Mouse (Mus musculus) embryonic fibroblast, embryonic 13.5 days (primary cell): Measurements from ENCODE around the gene Pacrg. TPM values are rescaled to one million over a fixed set of nuclear protein-coding genes. Genes with fewer than 3 reads are reported as not detected.

Experiments used
- H3K27ac ChIP-seq: 2 replicates; pipeline ENCODE4 v1.5.1; 2012; ENCODE audit warnings: low read length, control low read depth, inconsistent platforms; ENCODE audit not compliant: insufficient read depth
- H3K4me1 ChIP-seq: 2 replicates; pipeline ENCODE4 v1.6.1; 2011; ENCODE audit warnings: low read length; ENCODE audit not compliant: control insufficient read depth, insufficient read depth
- H3K4me3 ChIP-seq: 2 replicates; pipeline ENCODE4 v1.5.1; 2011; ENCODE audit warnings: mild to moderate bottlenecking, control low read depth, low read length; ENCODE audit not compliant: insufficient read depth
- CTCF ChIP-seq: IDR thresholded peaks from 2 replicates; pipeline ENCODE4 v1.5.1; 2011; ENCODE audit warnings: mild to moderate bottlenecking, control low read depth, low read length, moderate library complexity, borderline replicate concordance; ENCODE audit not compliant: insufficient read depth
- POLR2A ChIP-seq: IDR thresholded peaks from 2 replicates; pipeline ENCODE4 v1.6.1; 2011; ENCODE audit warnings: low read depth, mild to moderate bottlenecking, control low read depth, low read length, moderate library complexity
- polyA plus RNA-seq: library from polyadenylated mRNA; stranded (reverse); fragments of >200 nt; gene quantifications from 2 replicates; pipeline ENCODE4 v1.2.4, GENCODE M21; 2011; ENCODE audit warnings: low read depth; ENCODE audit not compliant: missing spikeins, insufficient read length

Pacrg gene
- polyA plus RNA-seq, 1 experiment = 0.58 TPM

GRCm38 (mm10) chr17:10463626-10464025, 376.5 kb downstream of the Pacrg start:
- no peak overlapping the region for H3K27ac ChIP-seq
- TF ChIP-seq POLR2A (no peak), CTCF (no peak)
- no peak overlapping the region for H3K4me3 ChIP-seq
- 0 out of 2 replicates have a peak, but pooled peaks cover 4% of the 10 kb centered on the region for H3K4me1 ChIP-seq

GRCm38 (mm10) chr17:10460916-10461315, 379.2 kb downstream of the Pacrg start:
- H3K4me1 ChIP-seq = 0 out of 2 replicates have a peak, but pooled peaks cover 4% of the 10 kb centered on the region
- no peak for TF ChIP-seq CTCF
- TF ChIP-seq POLR2A = no peak
- no peak overlapping the region for H3K4me3 ChIP-seq
- no peak overlapping the region for H3K27ac ChIP-seq

GRCm38 (mm10) chr17:10458743-10459142, 381.4 kb downstream of the Pacrg start:
- Histone ChIP-seq H3K4me3 (no peak overlapping the region), H3K4me1 (0 out of 2 replicates have a peak, but pooled peaks cover 4% of the 10 kb centered on the region), H3K27ac (no peak overlapping the region)
- TF ChIP-seq CTCF = no peak
- TF ChIP-seq POLR2A = no peak

GRCm38 (mm10) chr17:10456409-10456808, 383.7 kb downstream of the Pacrg start:
- Histone ChIP-seq H3K27ac (no peak overlapping the region), H3K4me1 (no peaks in the 10 kb centered on the region), H3K4me3 (no peak overlapping the region)
- TF ChIP-seq CTCF (no peak), POLR2A (no peak)

- Histone ChIP-seq H3K4me3 (no peak overlapping the region), H3K27ac (no peak overlapping the region), H3K4me1 (no peaks in the 10 kb centered on the region)
- TF ChIP-seq POLR2A (no peak), CTCF (no peak)
These were observed 384.1 kb downstream of the Pacrg start for GRCm38 (mm10) chr17:10455961-10456360.

GRCm38 (mm10) chr17:10454406-10454805, 385.7 kb downstream of the Pacrg start:
- no peak overlapping the region for H3K27ac ChIP-seq
- no peak overlapping the region for H3K4me3 ChIP-seq
- no peaks in the 10 kb centered on the region for H3K4me1 ChIP-seq
- TF ChIP-seq CTCF (no peak), POLR2A (no peak)

- no peaks in the 10 kb centered on the region for H3K4me1 ChIP-seq
- no peak overlapping the region for H3K4me3 ChIP-seq
- TF ChIP-seq POLR2A = no peak
- TF ChIP-seq CTCF = no peak
- no peak overlapping the region for H3K27ac ChIP-seq
These were observed 387.3 kb downstream of the Pacrg start for GRCm38 (mm10) chr17:10452801-10453200.

GRCm38 (mm10) chr17:10451306-10452077, 388.6 kb downstream of the Pacrg start:
- no peak overlapping the region for H3K4me3 ChIP-seq
- TF ChIP-seq POLR2A = no peak
- no peak for TF ChIP-seq CTCF
- no peak overlapping the region for H3K27ac ChIP-seq
- H3K4me1 ChIP-seq = no peaks in the 10 kb centered on the region

- Histone ChIP-seq H3K4me1 (no peaks in the 10 kb centered on the region), H3K4me3 (no peak overlapping the region), H3K27ac (no peak overlapping the region)
- TF ChIP-seq CTCF (no peak), POLR2A (no peak)
These were observed 390.3 kb downstream of the Pacrg start for GRCm38 (mm10) chr17:10449800-10450299.

- Histone ChIP-seq H3K4me3 (no peak overlapping the region), H3K27ac (no peak overlapping the region), H3K4me1 (no peaks in the 10 kb centered on the region)
- TF ChIP-seq CTCF (no peak), POLR2A (no peak)
These were observed 391.7 kb downstream of the Pacrg start for GRCm38 (mm10) chr17:10448417-10448816.

GRCm38 (mm10) chr17:10441501-10442111, 398.5 kb downstream of the Pacrg start:
- Histone ChIP-seq H3K27ac (no peak overlapping the region), H3K4me1 (no peaks in the 10 kb centered on the region), H3K4me3 (no peak overlapping the region)
- TF ChIP-seq POLR2A = no peak
- no peak for TF ChIP-seq CTCF
